Mouse (Mus musculus) right cerebral cortex, postnatal 25 days (tissue): ENCODE measurements around the gene 2310011J03Rik.

Experiments
- DNase-seq: peaks from one replicate; pipeline ENCODE4 v3.0.0; 2022

2310011J03Rik gene

DNA sequence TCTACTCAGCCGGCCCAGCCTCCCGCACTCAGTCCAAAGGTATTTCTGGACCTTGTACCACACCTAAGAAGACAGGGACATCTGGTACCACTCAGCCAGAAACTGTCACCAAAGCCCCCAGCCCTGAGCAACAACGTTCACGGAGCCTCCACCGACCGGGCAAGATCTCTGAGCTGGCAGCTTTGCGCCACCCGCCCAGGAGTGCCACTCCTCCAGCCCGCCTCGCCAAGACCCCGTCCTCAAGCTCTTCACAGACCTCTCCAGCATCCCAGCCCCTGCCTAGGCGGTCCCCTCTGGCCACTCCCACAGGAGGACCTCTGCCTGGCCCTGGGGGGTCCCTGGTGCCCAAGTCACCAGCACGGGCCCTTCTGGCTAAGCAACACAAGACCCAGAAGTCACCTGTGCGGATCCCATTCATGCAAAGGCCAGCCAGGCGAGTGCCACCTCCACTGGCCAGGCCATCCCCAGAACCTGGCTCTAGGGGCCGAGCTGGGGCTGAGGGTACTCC is 5.8 kb downstream of the 2310011J03Rik start:
- no peak for DNase-seq

DNA sequence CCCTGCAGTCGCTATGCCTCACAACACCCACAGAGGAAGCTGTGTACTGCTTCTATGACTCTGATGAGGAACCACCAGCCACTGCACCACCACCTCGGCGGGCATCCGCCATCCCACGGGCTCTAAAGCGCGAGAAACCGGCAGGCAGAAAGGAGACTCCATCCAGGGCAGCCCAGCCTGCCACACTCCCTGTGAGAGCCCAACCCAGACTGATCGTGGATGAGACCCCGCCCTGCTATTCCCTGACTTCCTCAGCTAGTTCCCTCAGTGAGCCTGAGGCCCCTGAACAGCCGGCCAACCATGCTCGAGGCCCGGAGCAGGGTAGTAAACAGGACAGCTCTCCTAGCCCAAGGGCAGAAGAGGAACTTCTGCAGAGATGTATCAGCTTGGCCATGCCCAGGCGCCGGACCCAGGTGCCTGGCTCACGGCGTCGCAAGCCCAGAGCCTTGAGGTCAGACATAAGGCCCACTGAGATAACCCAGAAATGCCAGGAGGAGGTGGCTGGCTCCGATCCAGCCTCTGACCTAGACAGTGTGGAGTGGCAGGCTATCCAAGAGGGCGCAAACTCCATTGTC is 6.6 kb downstream of the 2310011J03Rik start:
- DNase-seq: no peak

DNA sequence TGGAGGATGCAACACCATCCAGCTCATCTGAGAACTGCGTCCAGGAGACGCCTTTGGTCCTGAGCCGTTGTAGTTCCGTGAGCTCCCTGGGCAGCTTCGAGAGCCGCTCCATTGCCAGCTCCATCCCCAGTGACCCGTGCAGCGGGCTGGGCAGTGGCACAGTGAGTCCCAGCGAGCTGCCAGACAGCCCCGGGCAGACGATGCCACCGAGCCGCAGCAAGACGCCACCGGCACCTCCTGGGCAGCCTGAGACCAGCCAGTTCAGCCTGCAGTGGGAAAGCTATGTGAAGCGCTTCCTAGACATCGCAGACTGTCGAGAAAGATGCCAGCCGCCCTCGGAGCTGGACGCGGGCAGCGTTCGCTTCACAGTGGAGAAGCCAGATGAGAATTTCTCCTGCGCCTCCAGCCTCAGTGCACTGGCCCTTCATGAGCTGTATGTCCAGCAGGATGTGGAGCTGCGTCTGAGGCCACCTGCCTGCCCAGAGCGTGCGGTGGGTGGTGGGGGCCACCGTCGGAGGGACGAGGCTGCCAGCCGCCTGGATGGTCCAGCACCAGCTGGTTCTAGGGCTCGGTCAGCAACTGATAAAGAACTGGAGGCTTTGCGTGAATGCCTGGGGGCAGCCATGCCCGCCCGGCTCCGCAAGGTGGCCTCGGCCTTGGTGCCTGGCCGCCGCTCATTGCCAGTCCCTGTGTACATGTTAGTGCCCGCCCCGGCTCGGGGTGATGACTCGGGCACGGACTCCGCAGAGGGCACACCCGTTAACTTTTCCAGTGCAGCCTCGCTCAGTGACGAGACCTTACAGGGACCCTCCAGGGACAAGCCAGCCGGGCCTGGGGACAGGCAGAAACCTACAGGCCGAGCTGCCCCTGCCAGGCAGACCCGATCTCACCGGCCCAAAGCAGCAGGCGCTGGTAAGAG is 7.5 kb downstream of the 2310011J03Rik start:
- DNase-seq: no peak

- DNase-seq: no peak
Observed at GRCm38 (mm10) chr10:80311560-80311959, 8.8 kb downstream of the 2310011J03Rik start.

- no peak for DNase-seq
Observed at GRCm38 (mm10) chr10:80304862-80305261, 15.5 kb downstream of the 2310011J03Rik start.

DNA sequence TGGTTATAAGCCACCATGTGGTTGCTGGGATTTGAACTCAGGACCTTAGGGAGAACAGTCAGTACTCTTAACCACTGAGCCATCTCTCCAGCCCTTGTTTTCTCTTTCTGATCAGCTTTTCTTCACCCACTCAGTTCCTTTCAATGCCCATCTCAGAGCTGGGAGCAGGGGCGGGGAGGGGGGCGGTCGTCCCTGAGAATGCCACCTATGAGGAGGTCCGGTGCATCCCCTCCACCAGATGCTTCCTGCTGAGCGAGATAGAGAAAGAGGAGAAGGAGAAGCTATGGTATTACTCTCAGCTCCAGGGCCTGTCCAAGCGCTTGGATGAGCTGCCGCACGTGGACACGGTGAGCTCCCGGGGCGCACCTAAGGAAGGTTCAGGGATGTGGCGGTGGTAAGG is 15.9 kb downstream of the 2310011J03Rik start:
- no peak for DNase-seq

DNA sequence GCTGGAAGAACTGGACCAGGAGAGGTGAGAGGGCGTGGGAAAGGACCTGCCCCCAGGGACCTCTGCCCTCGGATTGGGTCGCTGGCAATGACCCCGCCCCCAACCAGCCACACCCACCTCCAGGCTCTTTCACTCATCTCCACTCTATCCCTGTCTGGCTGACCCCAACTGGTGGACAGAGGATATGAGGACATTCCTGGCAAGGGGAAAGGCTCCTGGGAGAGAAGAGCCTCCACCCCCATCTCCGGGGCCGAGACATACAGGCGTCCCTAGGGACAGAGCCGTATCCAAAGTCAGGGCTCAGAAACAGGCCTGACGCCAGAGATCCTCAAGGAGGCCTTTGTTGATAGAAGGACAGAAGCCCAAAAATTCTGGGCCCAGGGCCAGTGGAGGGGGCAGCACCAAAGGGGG is 17.9 kb downstream of the 2310011J03Rik start:
- DNase-seq: no peak

DNA sequence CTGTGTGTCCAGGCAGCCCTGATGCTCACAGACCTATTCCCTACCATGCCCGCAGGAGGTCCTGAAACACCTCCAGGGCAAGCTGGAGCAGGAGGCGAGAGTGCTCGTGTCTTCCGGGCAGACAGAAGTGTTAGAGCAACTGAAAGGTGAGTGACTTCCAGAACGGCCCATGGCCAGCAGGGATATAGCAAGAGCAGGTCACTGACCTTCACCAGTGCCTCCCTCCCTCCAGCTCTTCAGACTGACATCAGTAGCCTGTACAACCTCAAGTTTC is 18.3 kb downstream of the 2310011J03Rik start:
- no peak for DNase-seq

DNA sequence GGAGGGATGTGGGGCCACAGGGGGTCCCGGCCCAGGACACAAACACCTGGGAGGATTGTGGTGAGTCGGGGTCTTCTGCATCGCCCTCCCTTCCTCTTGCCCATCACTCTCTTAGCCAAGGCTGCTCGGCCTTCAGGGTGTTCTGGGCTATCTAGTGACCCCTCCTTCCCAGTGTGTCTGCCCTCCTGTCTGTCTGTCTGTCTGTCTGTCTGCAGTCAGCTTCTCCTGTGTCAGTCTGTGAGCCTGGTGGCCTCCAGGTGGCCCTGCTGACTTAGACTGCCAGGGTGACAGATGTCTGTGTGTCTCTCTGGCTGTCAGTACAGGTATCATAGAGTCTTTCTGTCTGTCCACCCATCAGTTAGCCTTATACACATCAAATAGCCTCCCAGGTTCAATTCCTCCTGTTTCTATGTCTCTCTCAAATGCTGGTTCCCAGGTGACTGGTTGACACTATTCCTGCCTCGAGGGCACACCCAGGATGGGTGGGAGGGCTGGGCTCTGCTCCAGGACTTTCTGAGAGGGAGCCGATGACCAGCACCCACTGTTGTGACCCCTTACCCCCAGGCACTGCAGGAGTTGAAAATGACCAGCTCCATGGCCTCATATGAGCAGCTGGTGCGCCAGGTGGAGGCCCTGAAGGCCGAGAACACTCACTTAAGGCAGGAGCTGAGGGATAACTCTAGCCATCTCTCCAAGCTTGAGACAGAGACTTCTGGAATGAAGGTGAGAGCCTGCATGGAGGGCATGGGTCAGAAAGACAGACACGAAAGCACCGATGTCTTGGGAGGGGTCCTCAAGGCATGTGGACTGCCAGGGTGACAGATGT is 18.9 kb downstream of the 2310011J03Rik start:
- DNase-seq: no peak

GRCm38 (mm10) chr10:80300672-80301181 is 19.6 kb downstream of the 2310011J03Rik start:
- no peak for DNase-seq

DNA sequence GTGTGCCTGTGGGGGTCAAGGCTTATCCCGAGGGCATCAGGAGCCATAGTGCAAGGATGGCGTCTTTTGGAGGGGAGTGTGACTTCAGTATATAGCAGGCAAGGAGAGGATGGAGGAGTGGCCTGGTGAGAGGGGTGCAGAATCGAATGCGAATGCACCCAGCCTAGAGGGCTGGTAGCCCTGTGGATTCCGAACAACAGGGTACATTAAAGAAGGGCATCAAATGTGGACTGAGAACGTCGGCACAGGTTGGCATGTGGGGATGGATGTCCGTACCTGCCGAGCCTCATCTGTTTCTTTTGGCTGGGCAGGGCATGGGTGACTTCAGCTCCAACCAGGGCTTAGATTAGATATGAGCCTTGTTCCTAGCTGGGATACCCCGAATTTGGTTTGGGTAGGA is 20.5 kb downstream of the 2310011J03Rik start:
- DNase-seq: no peak

DNA sequence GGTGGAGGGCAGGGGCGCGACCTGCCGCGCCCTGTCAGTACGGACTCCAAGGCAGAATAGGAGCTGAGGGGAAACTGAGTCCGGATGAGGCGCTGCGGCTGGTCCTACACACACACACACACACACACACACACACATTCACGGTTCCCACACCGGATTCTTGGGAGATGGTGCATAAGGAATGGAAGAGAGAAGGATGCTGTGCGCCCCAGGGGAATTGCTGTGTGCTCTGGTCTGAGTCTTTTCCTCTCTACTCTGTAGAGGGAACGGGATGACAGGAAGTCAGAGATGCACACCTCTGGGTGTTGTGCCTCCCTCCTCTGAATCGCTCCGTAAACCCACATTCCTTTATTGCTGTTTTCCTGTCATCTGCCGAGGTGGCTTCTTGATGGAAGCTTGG is 21.0 kb downstream of the 2310011J03Rik start:
- DNase-seq: no peak

- DNase-seq: peak; percentile 93
Observed at GRCm38 (mm10) chr10:80298571-80299281, 21.6 kb downstream of the 2310011J03Rik start.

DNA sequence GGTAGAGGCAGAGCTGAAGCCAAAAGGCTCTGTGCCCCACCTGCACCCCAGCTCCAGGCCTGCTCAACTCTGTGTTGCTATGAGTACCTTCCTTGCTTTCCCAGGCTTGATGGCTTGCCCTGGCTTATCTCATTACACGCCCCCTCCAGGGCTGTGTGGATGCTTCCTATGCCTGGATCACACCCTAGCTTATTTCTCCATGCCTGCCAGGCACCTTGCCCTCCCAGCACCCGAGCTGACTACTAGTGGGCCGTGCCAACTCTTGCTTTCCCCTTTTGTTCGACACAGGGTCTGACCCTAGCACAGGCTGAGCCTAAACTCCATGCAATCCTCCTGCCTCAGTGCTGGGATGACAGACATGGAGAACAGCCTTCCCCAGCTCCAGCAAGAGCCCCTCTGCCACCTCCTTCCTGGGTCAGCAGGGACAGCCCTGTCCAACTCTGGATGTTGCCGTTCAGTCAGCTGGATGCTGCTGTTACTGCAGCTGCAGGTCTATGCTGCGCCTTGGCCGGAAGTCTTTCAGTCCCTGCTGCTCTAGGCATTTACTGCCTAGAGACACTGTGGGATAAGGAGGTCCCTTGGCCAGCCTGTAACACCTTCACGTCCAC is 22.7 kb downstream of the 2310011J03Rik start:
- no peak for DNase-seq

- no peak for DNase-seq
Observed at GRCm38 (mm10) chr10:80296824-80297223, 23.5 kb downstream of the 2310011J03Rik start.

GRCm38 (mm10) chr10:80295618-80296425 is 24.5 kb downstream of the 2310011J03Rik start, which contains the start of gene Apc2:
Gene Apc2 (plus strand): TSS chr10:80295977.
- peak; percentile 81 for DNase-seq

DNA sequence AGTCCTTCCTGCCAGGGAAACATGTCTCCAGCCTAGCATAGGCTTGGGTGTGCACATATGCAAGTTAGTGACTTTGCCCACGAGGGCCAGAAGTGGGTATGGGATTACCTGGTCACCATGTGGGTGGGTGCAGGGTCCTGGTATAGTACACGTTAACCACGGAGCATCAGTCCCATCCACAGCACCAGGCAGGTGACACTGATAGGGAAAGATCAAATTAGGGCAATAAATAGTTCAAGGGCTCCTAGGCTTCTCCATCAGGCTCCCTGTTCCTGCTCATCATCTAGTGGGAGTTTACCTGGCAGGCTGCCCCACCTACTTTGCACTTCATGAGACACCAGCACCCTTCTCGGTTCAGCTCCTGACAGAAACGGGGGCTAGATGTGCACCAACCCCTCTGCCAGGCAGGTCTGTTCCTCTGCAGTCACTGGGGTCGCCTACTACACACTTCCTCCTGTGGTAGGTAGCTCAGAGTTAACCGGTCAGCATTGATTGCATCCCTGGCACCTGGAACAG is 25.5 kb downstream of the 2310011J03Rik start:
- DNase-seq: no peak

DNA sequence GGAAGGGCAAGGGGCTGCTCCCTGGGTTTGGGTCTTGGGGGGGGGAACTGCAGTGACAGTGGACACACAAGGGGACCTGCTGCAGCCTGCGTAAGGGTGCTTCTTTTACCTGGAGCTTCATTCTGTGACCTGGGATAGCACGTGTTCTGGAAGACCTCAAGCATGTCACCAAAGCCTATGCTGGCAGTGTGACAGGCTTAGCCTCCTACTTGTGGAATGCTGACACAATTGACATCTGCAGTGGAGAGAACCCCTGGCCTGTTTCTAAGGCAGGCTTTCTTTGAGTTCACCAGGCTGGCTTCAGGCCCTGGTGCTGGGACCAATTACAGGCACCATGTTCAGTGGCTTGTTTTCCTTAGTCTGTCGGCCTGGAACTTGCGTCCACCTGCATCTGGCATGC is 26.0 kb downstream of the 2310011J03Rik start:
- no peak for DNase-seq

GRCm38 (mm10) chr10:80293325-80293724 is 27.0 kb downstream of the 2310011J03Rik start:
- DNase-seq: peak; percentile 15

DNA sequence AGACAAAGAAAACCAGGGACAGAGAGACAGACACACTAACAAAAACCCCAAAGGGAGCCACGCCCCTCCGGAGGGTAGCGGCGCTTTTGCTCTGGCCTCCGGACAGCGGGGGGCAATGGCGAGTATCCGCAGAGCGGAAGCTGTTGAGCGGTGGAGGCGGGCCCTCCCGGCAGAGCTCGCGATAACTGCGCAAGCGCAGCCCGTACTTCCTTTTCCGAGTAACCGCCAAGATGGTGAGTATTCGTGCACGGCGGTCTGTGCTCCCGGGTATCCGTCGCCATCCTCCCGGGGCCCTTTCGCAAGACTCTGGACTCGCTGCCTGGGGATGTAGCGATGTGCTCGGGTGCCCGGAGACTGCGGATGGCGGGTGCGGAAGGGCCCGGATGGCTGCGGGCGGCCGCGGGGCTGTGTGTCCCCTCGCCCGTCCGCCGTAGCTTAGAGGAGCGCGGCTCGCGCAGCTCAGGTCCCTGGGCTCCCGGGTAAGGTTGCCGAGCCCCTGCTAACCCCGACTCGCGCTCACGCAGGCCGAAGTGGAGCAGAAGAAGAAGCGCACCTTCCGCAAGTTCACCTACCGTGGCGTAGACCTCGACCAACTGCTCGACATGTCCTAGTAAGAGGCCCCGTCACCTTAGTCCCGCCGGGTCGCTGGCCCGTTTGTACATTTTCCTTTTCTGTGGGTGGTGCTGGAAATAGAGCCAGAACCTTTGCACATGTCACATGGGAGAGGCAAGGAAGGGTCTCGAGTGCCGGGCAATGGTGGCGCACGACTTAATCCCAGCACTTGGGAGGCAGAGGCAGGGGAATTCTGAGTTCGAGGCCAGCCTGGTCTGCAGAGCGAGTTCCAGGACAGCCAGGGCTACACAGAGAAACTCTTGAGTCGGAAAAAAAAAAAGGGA is 27.8 kb downstream of the 2310011J03Rik start, which contains the start of gene Rps15:
Rps15 (plus strand) TSS at position 203 of the 896 bp plus-strand sequence.
- DNase-seq: peak; percentile 92
